Mouse (Mus musculus): Measurements from ENCODE around the gene Ccn1. TPM values are rescaled to one million over a fixed set of nuclear protein-coding genes. Genes with fewer than 3 reads are reported as not detected.

Ccn1 gene
- polyA plus RNA-seq, 1 experiment: 9.8 TPM

GRCm38 (mm10) chr3:145625546-145625945 lies 24.2 kb downstream of the Ccn1 start:
- DNase-seq (ENCODE audit: low read depth, low spot score): no peak
- 87% methylated on average over 9 of the region's 9 CpGs for WGBS

GRCm38 (mm10) chr3:145624786-145625185 lies 25.0 kb downstream of the Ccn1 start:
- no peak for DNase-seq (ENCODE audit: low read depth, low spot score)
- 89% methylated on average over 4 of the region's 4 CpGs for WGBS

- WGBS: 76% methylated on average over 12 of the region's 12 CpGs
- DNase-seq (ENCODE audit: low read depth, low spot score): no peak
Measured at GRCm38 (mm10) chr3:145623047-145623446, 26.7 kb downstream of the Ccn1 start.

DNA sequence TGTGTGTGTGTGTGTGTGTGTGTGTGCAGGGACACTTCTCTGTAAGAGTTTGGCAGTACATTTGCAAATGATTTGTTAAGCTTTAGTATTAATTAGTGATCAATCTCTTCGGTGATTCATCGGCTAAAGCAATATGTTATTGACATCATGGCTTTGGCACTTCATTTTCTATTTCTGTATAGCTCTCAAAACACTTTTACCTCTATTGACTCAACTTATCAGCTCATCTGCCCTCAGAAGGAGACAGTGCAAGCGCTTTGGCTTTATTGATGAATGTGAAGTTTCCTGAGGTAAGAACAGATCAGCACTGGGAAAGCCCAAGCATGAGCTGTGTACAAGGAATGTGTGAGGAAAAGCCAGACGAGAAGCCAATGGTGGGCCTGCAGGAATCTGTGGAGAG lies 28.6 kb downstream of the Ccn1 start:
- no peak for DNase-seq (ENCODE audit: low read depth, low spot score)
- 80% methylated on average over 4 of the region's 4 CpGs for WGBS

DNA sequence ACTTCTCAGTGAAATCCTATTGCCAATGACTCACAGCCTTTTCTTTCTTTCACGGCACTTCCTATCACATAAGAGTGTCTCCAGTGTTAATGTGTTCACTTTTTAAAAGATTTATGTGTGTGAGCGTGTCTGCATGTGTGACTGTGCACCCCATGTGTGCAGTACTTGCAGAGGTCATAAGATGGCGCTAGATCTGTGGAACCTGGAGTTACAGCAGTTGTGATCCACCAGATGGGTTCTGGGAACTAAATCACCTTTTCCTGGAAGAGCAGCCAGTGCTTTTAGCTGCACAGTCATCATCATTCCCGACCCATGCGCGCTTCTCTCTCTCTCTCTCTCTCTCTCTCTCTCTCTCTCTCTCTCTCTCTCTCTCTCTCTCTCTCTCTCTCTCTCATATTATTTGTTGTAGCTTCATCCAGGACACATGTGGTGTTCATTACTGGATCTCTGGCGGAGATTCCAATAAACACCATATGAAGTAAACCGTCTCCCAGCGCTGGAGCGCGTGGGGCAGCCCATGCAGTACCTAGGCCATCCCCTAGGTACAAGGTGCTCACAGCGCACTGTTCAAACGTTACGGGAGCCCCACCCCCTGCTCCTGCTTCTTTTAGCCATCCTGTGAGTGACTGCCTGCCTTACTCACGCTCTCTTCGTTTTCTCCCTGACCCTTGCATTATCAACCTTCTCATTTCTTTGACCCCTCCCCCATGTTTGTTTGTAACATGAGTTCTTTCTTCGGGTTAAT lies 30.0 kb downstream of the Ccn1 start:
- 95% methylated on average over 17 of the region's 17 CpGs for WGBS
- no peak for DNase-seq (ENCODE audit: low read depth, low spot score)

DNA sequence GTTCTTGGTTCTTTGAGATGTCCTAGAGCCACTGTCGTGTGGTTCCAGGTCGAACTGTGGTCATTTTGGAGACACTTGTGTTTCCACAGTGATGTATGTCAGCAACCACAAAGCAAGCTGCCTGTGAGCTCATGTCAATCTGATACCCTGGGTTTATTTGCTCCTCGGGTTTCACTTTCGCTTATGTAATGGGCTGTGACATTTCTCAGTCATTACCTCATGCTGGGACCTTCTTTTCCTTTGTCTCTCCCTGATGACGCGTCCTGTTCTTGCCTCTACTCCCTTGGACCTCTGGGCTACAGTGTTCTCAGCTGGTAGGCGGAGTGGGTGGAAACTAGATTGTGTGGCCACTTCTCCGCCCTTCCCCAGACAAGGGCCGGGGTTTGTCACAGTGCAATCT lies 31.5 kb downstream of the Ccn1 start:
- DNase-seq (ENCODE audit: low read depth, low spot score): no peak
- WGBS: 62% methylated on average over 9 of the region's 9 CpGs

GRCm38 (mm10) chr3:145614362-145615115 lies 35.2 kb downstream of the Ccn1 start:
- WGBS: 25% methylated on average over 17 of the region's 17 CpGs
- DNase-seq (ENCODE audit: low read depth, low spot score): no peak

DNA sequence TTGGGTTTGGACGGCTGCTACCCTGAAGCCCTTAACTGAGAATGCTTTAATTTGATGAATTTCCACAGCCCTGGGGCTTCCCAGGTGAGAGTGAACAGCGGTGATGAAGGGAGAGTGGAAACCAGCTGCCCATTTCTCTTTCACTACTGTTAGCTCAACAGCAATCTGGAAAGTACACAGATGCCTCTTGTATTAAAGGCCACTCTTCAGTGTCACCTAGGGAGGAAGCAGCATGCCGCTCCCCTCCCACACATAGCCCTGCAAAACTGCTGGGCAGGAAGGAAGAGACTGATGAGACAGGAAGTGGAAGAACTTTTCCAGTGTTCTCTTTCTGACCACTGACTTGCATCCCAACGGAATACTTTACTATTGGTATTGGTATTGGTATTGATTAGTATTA lies 36.5 kb downstream of the Ccn1 start:
- no peak for DNase-seq (ENCODE audit: low read depth, low spot score)
- 83% methylated on average over 4 of the region's 4 CpGs for WGBS

DNA sequence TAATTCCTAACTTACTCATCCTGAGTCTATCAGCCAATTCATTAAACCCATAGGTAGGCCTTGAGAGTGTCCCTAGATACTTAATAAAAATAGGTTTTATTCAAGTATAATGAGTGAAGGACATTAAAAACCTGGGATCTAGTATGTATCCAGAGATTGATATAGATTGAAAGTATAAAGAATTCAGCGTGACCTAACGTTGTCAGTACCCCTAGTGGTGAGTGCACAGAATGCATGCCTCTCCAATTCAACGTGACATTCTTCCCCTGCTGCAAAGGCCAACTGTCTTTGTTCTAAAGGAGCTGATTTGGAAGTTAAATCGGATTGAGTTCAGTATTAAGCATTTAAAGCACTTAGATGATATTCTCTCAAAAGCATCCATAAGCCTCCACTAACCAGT lies 37.1 kb downstream of the Ccn1 start:
- 18% methylated on average over 4 of the region's 4 CpGs for WGBS
- DNase-seq (ENCODE audit: low read depth, low spot score): no peak

- DNase-seq (ENCODE audit: low read depth, low spot score): no peak
- 37% methylated on average over 5 of the region's 5 CpGs for WGBS
Measured at GRCm38 (mm10) chr3:145608320-145608719, 41.5 kb downstream of the Ccn1 start.

DNA sequence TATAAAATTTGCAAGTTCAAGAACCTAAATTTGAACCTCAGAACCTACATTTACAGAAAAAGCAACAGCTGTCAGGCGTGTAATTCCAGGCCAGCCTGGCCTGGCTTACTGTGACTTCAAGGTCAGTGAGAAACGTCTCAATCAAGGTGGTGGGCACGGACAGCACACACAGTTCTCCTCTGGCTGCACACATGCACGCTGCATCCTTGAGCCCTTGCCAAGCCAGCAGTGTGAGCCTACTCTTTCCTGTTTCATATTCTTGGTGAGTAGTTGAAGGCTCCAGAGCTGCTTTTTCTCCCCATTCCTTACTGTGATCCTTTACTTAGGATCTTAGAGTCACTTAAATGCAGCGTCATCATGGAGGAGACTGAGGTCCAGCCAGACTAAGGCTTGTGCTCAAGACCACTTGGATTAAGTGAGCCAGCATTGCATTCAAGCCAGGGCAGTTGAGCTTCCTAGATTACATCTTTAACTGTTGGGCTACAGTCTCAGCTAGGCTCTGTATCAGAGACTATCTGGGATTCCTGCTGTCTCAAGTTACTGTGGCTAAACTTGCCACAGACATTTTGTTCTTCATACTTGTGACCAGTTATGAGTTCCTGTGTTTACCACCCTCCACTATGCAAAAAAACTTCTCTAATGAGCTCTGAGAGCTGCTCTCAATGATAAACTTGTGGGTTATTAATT lies 44.2 kb downstream of the Ccn1 start:
- WGBS: 88% methylated on average over 5 of the region's 5 CpGs
- DNase-seq (ENCODE audit: low read depth, low spot score): no peak

DNA sequence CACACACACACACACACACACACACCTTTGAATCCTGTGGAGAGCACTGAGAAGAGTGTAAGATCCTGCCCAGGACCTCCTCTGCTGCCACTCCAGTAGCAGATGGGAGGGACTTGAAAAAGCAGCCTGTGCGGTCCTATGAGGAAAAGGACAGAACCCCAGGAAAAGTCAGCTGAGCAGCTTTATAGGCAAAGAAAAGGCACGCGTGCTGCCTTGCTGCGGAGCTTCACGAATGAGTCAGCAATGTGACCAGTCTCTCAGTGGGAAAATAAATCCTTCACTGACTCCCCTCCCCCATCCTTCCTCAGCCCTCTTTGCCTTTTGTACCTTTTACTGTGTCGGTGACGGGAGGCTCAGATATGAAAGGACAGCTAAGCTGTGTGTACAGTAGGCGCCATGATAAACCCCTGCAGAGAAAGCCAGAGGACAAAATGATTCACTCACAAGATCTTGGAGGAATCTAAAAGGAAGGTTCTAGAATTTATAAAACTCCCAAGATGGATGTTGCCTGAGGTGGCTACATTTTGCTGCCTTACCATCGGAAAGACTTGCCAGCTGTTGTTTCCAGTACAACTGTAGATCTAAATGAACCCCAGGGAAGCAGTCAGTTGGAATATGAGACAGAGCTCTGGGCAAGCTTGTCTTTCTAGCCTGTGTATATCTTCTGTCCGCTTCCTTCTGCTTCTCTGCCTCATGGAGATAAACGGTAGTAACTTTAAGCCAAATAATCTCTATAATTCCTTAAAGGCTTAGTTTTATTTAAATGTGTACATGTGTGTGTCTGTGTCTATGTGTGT lies 47.2 kb downstream of the Ccn1 start:
- 49% methylated on average over 11 of the region's 11 CpGs for WGBS
- no peak for DNase-seq (ENCODE audit: low read depth, low spot score)

DNA sequence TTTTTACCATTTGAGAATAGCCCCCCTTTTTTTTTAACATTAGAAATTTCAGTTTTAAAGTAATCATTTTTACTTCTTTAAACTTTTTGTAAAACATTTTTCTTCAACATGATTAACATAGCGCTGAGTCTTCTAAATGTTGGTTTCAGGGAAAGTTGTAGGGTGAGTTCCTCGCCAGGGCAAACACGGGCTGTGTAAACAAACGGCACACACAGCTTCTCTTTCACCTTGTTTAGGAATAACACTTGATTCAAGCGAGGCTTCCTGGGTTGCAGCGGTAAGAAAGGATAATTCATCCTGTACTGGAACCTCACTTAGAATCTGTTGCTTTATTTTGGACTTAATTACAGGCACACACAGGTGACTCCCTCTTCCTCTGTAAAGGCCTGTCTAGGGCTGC lies 48.4 kb downstream of the Ccn1 start:
- no peak for DNase-seq (ENCODE audit: low read depth, low spot score)
- WGBS: 31% methylated on average over 6 of the region's 6 CpGs

- no peak for DNase-seq (ENCODE audit: low read depth, low spot score)
- 67% methylated on average over 6 of the region's 6 CpGs for WGBS
Measured at GRCm38 (mm10) chr3:145600801-145601200, 49.0 kb downstream of the Ccn1 start.

GRCm38 (mm10) chr3:145599059-145599458 lies 50.7 kb downstream of the Ccn1 start:
- no peak for DNase-seq (ENCODE audit: low read depth, low spot score)
- 95% methylated on average over 7 of the region's 7 CpGs for WGBS

Other genes with a start within 250 kb of the Ccn1 start
- gene Znhit6, start 73.8 kb downstream of the Ccn1 start, polyA plus RNA-seq (2012; rRNA removed): 3.2 and 3.9 TPM in 2 replicates
- 9.4 and 25.1 TPM in 2 replicates for gene Ddah1, start 108.7 kb upstream of the Ccn1 start, polyA plus RNA-seq (2012; rRNA removed)